11 mouse cellular contexts compared by ENCODE assay signal in the genomic region with DNA sequence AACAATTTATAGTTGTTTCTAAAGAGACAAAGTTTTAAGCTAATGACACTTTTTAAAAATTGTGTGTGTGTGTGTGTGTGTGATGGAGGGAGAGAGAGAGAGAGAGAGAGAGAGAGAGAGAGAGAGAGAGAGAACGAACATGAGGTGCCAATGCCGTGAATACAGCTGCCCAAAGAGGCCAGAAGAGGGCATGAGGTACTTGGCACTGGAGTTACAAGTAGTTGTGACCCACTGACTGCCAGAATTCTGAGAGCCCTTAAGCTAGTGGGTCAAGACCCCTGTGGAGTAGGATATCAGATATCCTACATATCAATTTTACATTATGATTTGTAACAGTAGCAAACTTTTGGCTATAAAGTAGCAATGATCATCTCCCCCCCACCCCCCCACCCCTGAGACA.
"Had no signal": no experiment of that assay in that cellular context is flagged by ENCODE, and none has a peak within 500 bp of the region (broad histone marks: within the 10 kb centered on the region; RNA-seq: fewer than 3 reads in every experiment).

No protein-coding gene starts in this region.

- H3K27ac ChIP-seq: limb, embryonic 15.5 days; liver, embryonic 12.5 days; midbrain, embryonic 15.5 days; neural tube, embryonic 12.5 days had no signal

- H3K27me3 ChIP-seq: limb, embryonic 15.5 days; liver, embryonic 12.5 days; midbrain, embryonic 15.5 days; neural tube, embryonic 12.5 days had no signal

- DNase-seq: kidney, adult 9 months; kidney, postnatal 25 days; layer of hippocampus, postnatal 36 days; lung, postnatal 4 days; thymus, postnatal 36 days had no signal

- H3K9me3 ChIP-seq: limb, embryonic 15.5 days; liver, embryonic 12.5 days; midbrain, embryonic 15.5 days; neural tube, embryonic 12.5 days had no signal

- H3K4me3 ChIP-seq: limb, embryonic 15.5 days; liver, embryonic 12.5 days; midbrain, embryonic 15.5 days; neural tube, embryonic 12.5 days had no signal

- H3K4me2 ChIP-seq: limb, embryonic 15.5 days; liver, embryonic 12.5 days; midbrain, embryonic 11.5 days; midbrain, embryonic 15.5 days; neural tube, embryonic 12.5 days had no signal

- ATAC-seq: intestine, embryonic 16.5 days; liver, embryonic 12.5 days; midbrain, embryonic 15.5 days had no signal

- H3K9ac ChIP-seq: limb, embryonic 15.5 days; liver, embryonic 12.5 days; midbrain, embryonic 15.5 days; neural tube, embryonic 12.5 days had no signal
